Mouse (Mus musculus): ENCODE results near the gene Sde2. TPM values are rescaled to one million over a fixed set of nuclear protein-coding genes. Genes with fewer than 3 reads are reported as not detected.
"Not testable (repeated sequence)": the region's sequence is repeated elsewhere in the genome, so short reads cannot be mapped to it uniquely, and the experiment has no call there.

Sde2 gene
- total RNA-seq, 2 experiments from 2014 or later = 21.2 to 22.8 TPM

- DNase-seq (ENCODE audit: low spot score in 2 of 2) = no peak
These were observed 32.8 kb downstream of the Sde2 start for GRCm38 (mm10) chr1:180883731-180884130.

GRCm38 (mm10) chr1:180884484-180884883 is 33.6 kb downstream of the Sde2 start:
- no peak for DNase-seq (ENCODE audit: low spot score in 2 of 2)

- no peak for DNase-seq (ENCODE audit: low spot score in 2 of 2)
These were observed 37.7 kb downstream of the Sde2 start for GRCm38 (mm10) chr1:180888556-180889042.

- no peak for DNase-seq (ENCODE audit: low spot score in 2 of 2)
These were observed 38.2 kb downstream of the Sde2 start for GRCm38 (mm10) chr1:180889172-180889571.

GRCm38 (mm10) chr1:180889841-180890240 is 38.9 kb downstream of the Sde2 start:
- no peak for DNase-seq (ENCODE audit: low spot score in 2 of 2)

GRCm38 (mm10) chr1:180892808-180893207 is 41.9 kb downstream of the Sde2 start, which contains the start of gene Lefty2:
TSS of gene Lefty2 (plus strand) at chr1:180893108.
- DNase-seq (ENCODE audit: low spot score in 2 of 2) = no peak

- DNase-seq (ENCODE audit: low spot score in 2 of 2) = not testable (repeated sequence)
These were observed 43.4 kb downstream of the Sde2 start for GRCm38 (mm10) chr1:180894088-180894987.

GRCm38 (mm10) chr1:180901107-180901506 is 50.2 kb downstream of the Sde2 start:
- DNase-seq (ENCODE audit: low spot score in 2 of 2) = peak in 1 of 2 experiments; percentile 79

- no peak for DNase-seq (ENCODE audit: low spot score in 2 of 2)
These were observed 52.0 kb downstream of the Sde2 start for GRCm38 (mm10) chr1:180902915-180903314.

- no peak for DNase-seq (ENCODE audit: low spot score in 2 of 2)
These were observed 52.7 kb downstream of the Sde2 start for GRCm38 (mm10) chr1:180903666-180904038.

GRCm38 (mm10) chr1:180904039-180904814 is 53.3 kb downstream of the Sde2 start, which contains the start of gene Pycr2:
TSS of gene Pycr2 (plus strand) at chr1:180904293.
- DNase-seq (ENCODE audit: low spot score in 2 of 2) = peak; percentile 92 to 96

- no peak for DNase-seq (ENCODE audit: low spot score in 2 of 2)
These were observed 53.8 kb downstream of the Sde2 start for GRCm38 (mm10) chr1:180904815-180905080.

- no peak for DNase-seq (ENCODE audit: low spot score in 2 of 2)
These were observed 54.4 kb downstream of the Sde2 start for GRCm38 (mm10) chr1:180905307-180905706.

GRCm38 (mm10) chr1:180905876-180906275 is 54.9 kb downstream of the Sde2 start:
- DNase-seq (ENCODE audit: low spot score in 2 of 2) = no peak

- DNase-seq (ENCODE audit: low spot score in 2 of 2) = no peak
These were observed 55.7 kb downstream of the Sde2 start for GRCm38 (mm10) chr1:180906461-180907147.

GRCm38 (mm10) chr1:180911138-180911537 is 60.2 kb downstream of the Sde2 start:
- no peak for DNase-seq (ENCODE audit: low spot score in 2 of 2)

- no peak for DNase-seq (ENCODE audit: low spot score in 2 of 2)
These were observed 60.8 kb downstream of the Sde2 start for GRCm38 (mm10) chr1:180911653-180912287.

GRCm38 (mm10) chr1:180912792-180913191 is 61.9 kb downstream of the Sde2 start:
- no peak for DNase-seq (ENCODE audit: low spot score in 2 of 2)

GRCm38 (mm10) chr1:180913797-180914196 is 62.9 kb downstream of the Sde2 start:
- no peak for DNase-seq (ENCODE audit: low spot score in 2 of 2)

- DNase-seq (ENCODE audit: low spot score in 2 of 2) = no peak
These were observed 65.5 kb downstream of the Sde2 start for GRCm38 (mm10) chr1:180916425-180916824.

GRCm38 (mm10) chr1:180917053-180917452 is 66.1 kb downstream of the Sde2 start:
- no peak for DNase-seq (ENCODE audit: low spot score in 2 of 2)

Measured in layer of hippocampus, postnatal 14 days (tissue).